Mouse (Mus musculus): ENCODE measurements around the gene Cryge.
A peak's percentile ranks its signal among the peaks of the same experiment; 100 is the strongest.

The Cryge gene

GRCm38 (mm10) chr1:65012726-65013125, 38.2 kb downstream of the Cryge start:
- no peak for DNase-seq (ENCODE audit: low spot score)

- peak; percentile 68 for DNase-seq (ENCODE audit: low spot score)
Measured at GRCm38 (mm10) chr1:65010153-65010552, 40.8 kb downstream of the Cryge start.

GRCm38 (mm10) chr1:65005575-65005974, 45.4 kb downstream of the Cryge start:
- no peak for DNase-seq (ENCODE audit: low spot score)

GRCm38 (mm10) chr1:65004526-65004925, 46.4 kb downstream of the Cryge start:
- no peak for DNase-seq (ENCODE audit: low spot score)
